Mouse (Mus musculus): Measurements from ENCODE around the gene Clns1a.

DNA sequence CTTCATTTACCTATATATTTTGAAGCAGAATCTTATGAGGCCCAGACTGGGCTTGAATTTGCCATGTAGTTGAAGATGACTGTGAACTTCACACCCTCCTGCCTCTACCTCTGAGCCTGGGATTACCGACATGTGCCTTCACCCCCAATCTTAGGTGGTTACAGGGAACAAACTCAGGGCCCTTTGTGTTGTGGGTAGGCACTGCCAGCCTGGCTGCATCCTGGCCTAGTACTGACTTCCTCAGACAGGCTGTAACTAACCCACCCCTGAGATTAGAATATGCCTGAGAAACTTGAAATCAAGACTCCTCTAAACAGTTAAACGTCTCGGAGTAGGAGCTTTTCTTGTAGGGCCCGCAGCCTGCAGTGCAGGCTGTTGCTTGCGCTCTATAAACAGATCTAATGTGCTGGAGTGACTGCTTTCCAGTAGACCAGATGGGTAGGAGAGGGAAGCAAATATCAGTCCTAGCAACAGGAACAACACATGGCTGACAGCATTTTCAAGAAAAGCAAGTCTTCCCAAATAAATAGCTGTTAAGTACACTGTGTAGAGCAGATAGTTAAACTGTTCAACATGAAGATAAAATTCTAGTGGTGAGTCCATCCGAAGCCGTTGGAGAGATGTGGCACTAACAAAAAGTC, 26.0 kb downstream of the Clns1a start:
- TF ChIP-seq CTCF (IDR thresholded peaks at IDR 0.05; ENCODE audit: low read depth) (no peak), EP300 (optimal IDR thresholded peaks at IDR 0.05) (no peak)

All from stomach, postnatal 0 days (tissue).